Mouse (Mus musculus): ENCODE measurements around the gene Fam47c.

The Fam47c gene

DNA sequence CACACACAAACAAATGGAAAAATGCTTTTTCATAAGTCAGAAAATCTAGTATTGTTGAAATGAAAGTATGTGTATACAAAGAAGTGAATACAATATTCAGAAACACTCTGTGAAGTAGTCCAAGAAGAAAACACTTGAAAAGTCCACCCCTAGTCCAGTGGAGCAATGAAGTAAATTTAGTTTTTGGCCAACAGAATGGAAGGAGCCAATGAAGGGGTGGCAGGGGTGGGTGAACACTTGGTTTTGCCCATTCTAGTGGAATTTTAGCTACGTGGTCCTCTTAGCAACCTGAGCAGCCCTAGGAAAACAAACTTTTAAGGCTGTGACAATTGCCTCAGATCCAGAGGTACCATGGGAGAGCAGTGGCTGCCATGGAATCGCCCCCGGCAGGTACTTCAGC, at the start of gene Fam47c:
Gene Fam47c, plus strand, starts transcription at position 301 of the 400 bp plus-strand sequence.
- no peak for DNase-seq

DNA sequence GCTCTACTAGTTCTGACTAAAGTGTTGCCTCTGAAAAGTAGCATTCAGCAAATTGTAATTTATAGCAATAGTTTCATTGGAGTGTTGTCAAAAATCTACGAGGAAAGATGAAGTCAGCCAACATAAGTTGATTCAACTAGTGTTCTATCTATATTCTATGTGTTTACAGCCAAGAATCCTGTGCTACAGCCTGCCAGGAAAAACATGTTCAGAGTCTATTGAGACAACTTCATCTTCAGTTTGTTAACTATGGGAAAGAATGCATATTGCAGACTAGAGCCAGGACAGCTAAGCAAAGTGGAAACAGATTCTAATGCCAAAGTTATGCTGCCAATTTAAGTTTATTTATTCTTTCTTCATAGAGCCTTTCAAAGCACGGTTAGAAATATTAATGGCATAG, 31.8 kb downstream of the Fam47c start:
- DNase-seq: no peak

DNA sequence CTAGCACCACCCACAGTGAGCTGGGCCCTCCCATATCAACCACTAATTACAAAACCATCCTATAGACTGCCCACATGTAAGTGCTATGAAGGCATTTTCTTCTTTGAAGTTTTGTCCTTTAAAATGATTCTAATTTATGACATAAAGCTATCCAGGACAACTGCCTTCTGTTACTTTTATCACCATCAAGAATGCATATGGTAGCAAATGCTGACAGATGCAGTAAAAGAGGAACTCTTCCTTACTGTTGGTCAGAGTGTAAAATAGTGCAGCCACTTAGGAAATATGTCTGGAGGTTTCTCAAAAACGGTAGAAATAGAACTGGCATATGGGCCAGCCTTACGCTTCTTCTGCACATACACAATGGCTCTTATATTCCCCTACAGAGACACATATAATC, 39.5 kb downstream of the Fam47c start:
- no peak for DNase-seq

All from lung, postnatal 14 days (tissue).